Mouse (Mus musculus): ENCODE measurements around the gene Fbxo42.

The Fbxo42 gene

DNA sequence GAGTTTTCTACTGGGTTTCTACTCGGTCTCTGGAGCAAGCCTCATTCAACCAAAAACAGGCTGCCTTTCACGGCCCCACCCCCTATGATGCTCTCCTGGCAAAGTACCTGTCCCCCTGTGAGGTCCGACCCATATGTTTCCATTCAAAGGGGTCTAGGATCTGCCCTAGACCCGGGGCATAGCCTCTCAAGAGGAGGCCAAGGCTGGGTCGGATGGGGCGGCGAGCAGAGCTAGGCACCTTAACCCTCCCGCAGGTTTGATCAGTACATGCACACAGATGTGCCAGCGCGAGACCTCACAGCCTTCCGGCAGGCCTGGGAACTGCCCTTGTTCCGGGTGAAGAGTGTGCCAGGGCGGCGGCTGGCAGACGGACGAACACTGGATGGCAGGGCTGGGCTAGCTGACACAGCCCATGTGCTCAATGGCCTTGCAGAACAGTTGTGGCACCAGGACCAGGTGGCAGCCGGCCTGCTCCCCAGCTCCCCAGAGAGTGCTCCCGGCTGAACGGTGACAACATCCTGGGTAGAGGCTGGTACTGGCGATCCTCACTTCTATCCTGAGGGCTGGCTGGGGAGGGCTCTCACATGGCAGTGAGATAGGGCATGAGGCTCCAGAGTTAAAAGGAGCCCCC lies 72.0 kb downstream of the Fbxo42 start:
- no peak for DNase-seq (ENCODE audit: low spot score)

DNA sequence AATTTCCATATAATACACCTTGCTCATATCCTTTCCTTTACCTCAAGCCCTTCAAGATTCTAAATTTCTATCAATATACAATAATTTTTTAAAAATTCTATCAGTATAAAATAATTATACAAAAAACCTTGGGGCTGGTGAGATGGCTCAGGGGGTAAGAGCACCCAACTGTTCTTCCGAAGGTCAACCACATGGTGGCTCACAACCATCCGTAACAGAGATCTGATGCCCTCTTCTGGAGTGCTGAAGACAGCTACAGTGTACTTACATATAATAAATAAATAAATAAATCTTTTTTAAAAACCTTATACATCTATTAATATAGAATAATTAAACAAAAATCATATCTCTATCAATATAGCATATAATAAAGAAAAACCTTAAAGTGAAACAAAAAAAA lies 74.1 kb downstream of the Fbxo42 start:
- no peak for DNase-seq (ENCODE audit: low spot score)

DNA sequence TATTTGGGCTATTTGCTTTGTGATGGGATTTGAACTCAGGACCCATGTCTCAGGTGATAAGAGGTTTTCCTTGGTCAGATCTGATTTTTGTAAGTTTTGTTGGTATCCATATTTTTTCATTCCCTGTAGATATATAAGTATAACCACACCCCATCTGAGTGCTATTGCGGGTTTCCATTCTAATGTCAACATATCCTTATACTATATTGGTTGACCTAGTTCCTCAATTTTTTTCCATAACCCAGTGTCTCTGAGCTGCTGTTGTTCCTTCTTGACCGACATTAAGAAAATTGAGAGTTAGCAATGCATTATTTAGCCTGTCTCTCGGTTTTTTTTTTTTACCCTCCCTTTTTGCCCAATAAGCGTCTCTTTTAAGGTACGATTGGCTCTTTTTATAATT lies 75.0 kb downstream of the Fbxo42 start:
- no peak for DNase-seq (ENCODE audit: low spot score)

GRCm38 (mm10) chr4:141228687-141229086 lies 81.0 kb downstream of the Fbxo42 start:
- DNase-seq (ENCODE audit: low spot score): no peak

GRCm38 (mm10) chr4:141233196-141233595 lies 85.5 kb downstream of the Fbxo42 start:
- DNase-seq (ENCODE audit: low spot score): no peak

DNA sequence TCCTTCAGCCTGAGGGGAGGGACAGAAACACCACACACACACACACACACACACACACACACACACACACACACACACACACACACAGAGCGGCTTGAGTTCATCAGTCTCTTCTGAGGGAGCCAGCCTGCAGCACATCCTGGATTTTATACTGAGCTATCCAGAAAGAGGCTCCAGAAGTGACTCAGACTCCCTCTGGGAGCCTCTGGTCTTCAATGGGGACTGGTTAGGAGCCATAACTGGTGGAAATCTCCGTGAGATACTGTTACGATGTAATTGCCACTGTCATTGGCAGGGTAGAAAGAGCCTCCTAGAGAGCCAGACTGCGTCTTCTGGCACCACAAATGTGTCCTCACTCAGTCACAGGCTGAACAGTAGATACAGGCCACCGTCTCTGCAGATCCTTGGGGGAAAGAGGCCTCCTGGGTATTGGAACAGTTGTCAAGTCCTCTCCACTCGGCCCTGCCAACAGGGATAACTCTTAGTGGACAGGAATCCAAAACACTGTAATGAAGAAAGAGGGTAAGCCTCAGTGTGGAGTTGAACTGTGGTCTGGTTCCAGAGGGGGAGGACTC lies 87.9 kb downstream of the Fbxo42 start:
- no peak for DNase-seq (ENCODE audit: low spot score)

DNA sequence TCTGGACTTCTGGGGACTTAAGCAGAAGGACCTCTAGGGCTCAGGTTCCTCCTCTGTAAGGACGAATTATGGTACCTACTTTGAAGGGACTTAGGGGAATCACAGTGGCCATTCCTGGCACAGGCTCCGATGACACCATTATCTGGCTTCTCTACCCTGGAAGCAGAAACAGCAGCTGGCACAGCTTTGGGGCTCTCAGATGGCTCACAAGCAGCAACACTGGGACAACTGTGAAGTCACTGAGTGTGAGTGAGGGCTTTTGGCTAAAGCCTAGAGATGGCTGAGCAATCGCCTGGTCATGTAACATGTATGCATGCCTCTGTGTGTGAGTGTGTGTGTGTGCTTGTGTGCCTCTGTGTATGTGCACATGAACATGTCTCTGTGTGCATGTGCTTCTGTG lies 89.1 kb downstream of the Fbxo42 start:
- no peak for DNase-seq (ENCODE audit: low spot score)

DNA sequence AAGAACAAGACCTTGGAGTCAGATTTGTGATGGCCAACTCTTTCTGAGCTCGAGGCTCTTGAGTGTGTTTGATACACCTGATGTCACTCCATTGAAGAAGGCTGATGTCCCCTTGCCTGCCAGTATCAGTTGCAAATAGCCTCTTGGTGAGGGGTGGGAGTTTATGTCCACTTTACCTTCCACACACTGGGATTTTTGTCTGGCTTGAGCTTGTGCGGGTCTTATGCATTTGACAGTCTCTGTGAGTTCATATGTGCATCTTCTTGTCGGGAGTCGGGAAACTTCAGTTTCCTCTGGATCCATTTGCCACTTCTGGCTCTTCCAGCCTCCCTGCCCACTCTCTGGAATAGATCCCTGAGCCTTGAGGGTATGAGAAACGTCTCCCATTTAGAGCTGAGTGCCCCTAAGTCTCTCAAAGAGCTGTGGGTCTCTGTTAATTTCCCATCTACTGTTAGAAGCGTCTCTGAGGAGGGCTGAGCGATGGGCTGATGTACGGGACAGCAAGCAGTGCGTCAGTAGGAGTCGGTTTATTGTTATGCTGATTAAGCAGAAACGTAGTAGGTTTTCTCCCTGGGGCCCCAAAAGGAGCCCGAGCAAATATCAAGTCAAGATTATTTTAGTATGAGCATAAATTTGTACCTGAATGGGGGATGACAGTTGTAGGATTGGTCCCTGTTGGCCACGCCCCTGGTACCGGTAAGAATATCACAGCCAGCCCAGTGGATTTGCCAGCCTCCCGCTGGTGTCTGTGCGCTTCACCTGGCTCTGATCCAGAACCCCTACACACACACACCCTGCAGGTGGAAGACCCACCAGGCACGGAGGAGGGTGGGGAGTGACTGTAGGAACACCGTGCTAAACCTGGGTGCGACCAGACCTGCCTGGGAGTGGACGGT lies 91.0 kb downstream of the Fbxo42 start:
- DNase-seq (ENCODE audit: low spot score): no peak

GRCm38 (mm10) chr4:141239388-141240125 lies 91.8 kb downstream of the Fbxo42 start, which contains the start of gene Arhgef19:
Gene Arhgef19, plus strand, starts transcription at chr4:141239499.
- peak; percentile 87 for DNase-seq (ENCODE audit: low spot score)

GRCm38 (mm10) chr4:141240617-141241016 lies 92.9 kb downstream of the Fbxo42 start:
- peak; percentile 71 for DNase-seq (ENCODE audit: low spot score)

DNA sequence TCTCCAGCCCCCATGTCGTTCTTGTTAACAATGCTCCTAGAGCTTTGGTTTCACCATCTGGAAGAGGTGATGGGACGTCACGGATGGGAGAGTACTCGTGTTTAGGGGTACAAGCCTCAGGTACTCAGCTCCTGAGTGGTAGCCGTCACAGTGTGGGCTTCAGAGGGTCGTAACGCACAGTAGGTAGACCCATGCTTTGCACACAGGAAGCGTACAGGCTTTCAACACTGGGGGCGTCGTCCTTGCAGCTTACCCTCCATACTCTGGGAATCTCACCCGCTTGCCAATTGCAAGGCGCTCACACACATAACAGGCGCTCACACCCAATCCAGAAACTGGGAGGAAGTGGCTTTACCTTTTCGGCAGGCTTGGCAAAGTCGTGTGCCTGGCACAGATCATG lies 94.1 kb downstream of the Fbxo42 start:
- DNase-seq (ENCODE audit: low spot score): no peak

DNA sequence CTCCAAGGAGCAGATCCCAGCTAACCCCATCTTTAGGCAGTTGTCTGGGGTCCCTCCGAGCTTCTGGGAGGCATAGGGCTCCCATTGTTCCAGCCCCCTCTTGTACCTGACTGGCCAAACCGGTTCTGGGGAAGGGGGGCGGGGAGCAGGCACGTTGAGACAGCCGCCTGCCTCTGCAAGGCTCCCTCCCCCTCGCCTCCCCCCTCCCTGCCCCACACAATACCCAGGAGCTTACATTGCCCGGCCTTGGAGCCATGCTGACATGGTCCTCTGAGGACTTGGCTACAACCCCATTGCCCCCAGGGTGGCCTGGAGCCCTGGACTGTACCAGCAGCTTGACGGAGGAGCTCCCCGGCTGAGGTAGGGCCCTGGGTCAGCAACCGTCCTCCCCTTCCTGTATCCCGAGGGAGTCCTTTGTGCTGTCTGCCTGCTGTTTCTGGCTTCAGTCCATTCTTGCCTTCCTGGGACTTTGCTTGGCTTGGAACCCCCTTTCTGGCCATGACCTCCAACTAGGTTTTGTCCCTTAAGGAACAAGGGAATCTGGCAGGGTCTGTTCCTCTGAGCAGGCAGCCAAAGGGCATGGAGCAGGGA lies 95.0 kb downstream of the Fbxo42 start:
- DNase-seq (ENCODE audit: low spot score): peak; percentile 56

DNA sequence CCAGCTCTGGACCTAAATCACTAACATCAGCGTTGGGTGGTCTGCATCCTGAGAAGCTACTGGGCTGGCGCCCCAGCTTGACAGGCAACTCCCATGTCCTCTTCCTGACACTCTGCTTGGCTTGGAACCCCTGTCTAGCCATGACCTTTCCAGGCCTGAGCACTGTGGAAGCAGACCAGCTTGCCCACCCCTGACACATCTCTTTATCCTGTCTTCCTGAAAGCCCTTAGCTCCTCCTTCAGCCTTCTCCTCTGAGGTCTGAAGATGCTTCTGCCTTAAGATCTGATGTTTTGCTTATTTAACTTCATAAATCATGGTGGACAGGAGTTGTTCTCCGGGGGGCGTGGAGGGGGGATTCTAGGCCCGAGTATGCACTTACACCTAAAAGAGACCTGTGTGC lies 95.9 kb downstream of the Fbxo42 start:
- DNase-seq (ENCODE audit: low spot score): no peak

GRCm38 (mm10) chr4:141244401-141244800 lies 96.7 kb downstream of the Fbxo42 start:
- DNase-seq (ENCODE audit: low spot score): no peak

DNA sequence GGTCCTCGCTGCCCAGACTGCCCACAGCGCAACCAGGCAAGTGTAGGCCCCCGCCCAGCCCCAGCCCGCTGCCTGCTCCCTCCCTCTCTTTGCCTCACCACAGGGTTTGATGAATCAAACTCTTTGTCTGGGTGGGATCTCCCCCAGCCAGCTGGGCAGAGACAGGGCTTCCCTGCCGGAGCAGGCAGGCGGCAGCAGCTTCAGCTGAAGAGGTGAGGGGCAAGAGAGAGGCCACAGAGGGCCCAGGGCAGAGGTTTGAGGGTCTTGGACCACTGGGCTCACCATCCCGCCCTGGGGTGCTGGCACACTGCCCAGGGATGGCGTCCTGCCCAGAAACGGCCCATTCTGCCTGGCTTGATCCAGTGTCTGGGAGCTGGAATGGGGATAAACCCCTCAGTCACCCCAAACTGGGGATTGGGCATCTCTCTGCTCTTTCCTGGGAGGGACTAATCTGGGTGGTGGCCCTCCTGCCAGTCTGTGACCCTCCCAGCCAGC lies 97.3 kb downstream of the Fbxo42 start:
- peak; percentile 82 for DNase-seq (ENCODE audit: low spot score)

DNA sequence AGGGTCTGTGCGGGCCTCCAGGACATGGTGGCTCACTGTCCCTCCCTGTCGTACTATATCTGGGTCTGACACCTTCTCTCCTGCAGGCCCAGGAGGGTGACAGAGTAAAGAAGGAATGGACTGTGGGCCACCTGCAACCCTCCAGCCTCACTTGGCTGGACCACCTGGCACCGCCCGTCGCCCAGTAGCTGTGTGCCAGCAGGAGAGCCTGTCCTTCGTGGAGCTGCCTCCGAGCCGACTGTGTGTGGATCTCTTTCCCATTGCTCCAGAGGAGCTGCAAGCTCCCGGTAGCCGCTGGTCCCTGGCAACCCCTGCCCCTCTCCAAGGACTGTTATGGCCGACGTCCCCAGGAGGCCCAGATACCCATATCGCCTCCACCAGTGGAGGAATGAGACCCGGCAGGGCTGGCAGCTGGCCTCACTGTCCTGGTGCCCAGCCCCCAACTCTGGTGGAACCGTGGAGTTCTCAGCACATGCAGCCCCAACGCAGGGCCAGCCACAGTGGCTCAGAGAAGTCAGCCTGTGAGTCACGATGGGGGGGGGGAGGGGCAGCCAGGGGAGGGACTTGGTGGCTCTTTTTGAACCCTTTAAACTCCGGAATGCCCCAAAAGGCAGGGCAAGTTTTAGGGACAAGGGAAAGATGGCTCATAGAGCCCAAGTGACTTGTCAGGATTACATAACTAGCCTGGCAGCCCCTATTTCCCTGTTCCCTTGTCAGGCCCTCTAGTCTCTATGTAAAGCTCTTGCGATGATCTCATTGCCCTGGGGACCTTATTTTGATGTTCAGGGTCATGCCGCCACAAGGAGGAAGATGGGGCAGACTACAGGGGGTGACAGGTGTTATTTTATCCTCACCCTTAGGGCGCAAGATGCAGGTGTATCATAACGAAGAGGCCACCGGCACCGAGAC lies 98.6 kb downstream of the Fbxo42 start:
- no peak for DNase-seq (ENCODE audit: low spot score)

DNA sequence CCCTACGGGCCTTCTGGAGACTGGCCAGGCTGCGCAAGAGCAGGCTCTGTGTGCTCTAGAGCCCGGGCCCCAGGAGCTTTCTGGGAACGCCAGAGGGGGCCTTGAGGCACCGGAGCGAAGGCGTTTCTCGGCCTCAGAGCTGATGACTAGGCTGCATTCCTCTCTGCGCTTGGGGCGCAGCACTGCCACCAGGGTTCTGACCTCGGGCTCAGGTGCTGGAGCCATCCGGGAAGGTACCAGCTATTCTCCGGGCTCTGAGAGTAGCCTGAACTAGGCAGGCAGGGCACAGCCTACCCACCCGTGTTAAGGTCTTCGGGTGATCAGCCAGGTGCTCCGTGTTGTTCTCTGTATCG lies 99.3 kb downstream of the Fbxo42 start:
- no peak for DNase-seq (ENCODE audit: low spot score)

DNA sequence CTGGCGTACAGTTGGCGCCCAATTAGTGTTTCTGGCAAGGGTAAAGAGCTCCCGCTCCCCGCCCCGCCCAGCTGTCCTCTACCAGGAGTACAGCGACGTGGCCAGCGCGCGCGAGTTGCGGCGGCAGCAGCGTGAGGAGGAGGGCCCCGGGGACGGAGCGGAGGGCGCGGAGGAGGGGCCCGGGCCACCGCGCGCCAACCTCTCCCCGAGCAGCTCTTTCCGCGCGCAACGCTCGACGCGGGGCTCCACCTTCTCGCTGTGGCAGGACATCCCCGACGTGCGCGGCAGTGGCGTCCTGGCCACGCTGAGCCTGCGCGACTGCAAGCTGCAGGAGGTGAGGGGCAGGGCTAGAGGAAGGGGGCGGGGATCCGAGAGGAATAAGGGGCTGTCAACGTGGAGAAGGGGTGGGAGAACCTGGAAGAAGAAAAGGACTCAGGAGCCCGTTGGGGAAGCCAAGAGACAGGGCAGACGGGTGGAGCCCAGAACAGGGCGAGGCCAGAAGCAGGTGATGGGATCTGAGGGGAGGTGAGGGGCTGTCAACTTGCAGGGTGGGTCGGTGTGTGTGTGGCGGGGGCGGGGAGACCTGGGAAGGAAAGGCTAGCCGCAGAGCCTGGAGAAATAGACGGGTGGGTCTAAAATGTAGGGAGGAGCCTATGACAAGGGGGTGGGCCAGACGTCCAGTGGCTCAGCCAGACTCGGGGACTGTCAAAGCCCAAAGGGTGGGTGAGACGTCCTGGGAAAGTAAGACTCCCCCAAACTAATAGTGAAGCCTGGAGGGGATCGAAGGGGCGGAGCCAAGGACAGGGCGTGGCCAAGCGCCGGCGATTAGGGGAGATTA lies 100.3 kb downstream of the Fbxo42 start:
- DNase-seq (ENCODE audit: low spot score): no peak

DNA sequence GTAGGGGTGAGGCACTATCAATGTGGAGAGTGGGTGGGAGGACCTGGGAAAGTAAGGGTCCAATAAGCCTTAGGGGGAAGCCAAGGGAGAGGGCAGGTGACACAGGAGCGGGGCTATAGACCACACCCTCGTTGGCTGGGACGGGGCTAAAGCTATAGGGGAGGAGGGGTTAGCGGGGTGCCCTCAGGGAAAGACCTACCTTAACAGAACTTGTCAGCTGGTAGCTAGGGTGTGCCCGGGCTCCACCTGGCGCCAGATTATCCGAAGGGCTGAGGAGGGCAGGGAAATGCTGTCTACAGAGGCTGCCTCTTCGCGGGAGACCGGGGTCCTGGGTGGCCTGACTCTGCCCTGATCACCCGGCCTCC lies 100.9 kb downstream of the Fbxo42 start:
- no peak for DNase-seq (ENCODE audit: low spot score)

GRCm38 (mm10) chr4:141249383-141249782 lies 101.7 kb downstream of the Fbxo42 start:
- no peak for DNase-seq (ENCODE audit: low spot score)
